Comparison of ENCODE assay signal across 16 mouse cellular contexts in genomic region chr1:151891194-151891593, GRCm38 (mm10).
DNase-seq lines count a peak whose midpoint lies in the region; ATAC-seq and TF ChIP-seq lines count a peak whose summit lies in the region.
"Had no signal": no experiment of that assay in that cellular context is flagged by ENCODE, and none has a peak within 500 bp of the region (broad histone marks: within the 10 kb centered on the region; RNA-seq: fewer than 3 reads in every experiment).

No protein-coding gene starts in this region.

- H3K4me1 ChIP-seq in intestine, embryonic 15.5 days (replicated peaks), result peaks cover 22% of the 10 kb centered on the region; the same call in 1 of the 2 replicates
- peaks cover 23% of the 10 kb centered on the region for H3K4me1 ChIP-seq in stomach, embryonic 14.5 days (ENCODE audit: control insufficient read depth, insufficient read depth, low read length)

- WGBS in intestine, embryonic 15.5 days, result 44% methylated on average over 9 of the region's 9 CpGs
- WGBS in stomach, embryonic 14.5 days, result 47% methylated on average over 9 of the region's 9 CpGs

- no peak overlapping the region for H3K4me3 ChIP-seq in left cerebral cortex, adult 2 months
- H3K4me3 ChIP-seq in intestine, embryonic 15.5 days (replicated peaks), result no peak overlapping the region
- H3K4me3 ChIP-seq in stomach, embryonic 14.5 days (ENCODE audit: low read depth, low read length), result no peak overlapping the region

- H3K27me3 ChIP-seq in intestine, embryonic 15.5 days (replicated peaks), result no peaks in the 10 kb centered on the region
- H3K27me3 ChIP-seq in stomach, embryonic 14.5 days (ENCODE audit: control insufficient read depth, insufficient read depth, low read length), result no peaks in the 10 kb centered on the region

- peak overlapping the region; percentile 17; the same call in 1 of the 2 replicates for H3K4me2 ChIP-seq in intestine, embryonic 15.5 days (replicated peaks)
- H3K4me2 ChIP-seq in stomach, embryonic 14.5 days (replicated peaks; ENCODE audit: low read depth, low read length), result no peak overlapping the region
- H3K4me2 ChIP-seq: heart, embryonic 11.5 days had no signal

- intact Hi-C loops in left cerebral cortex, adult 2 months (cut with DNase I), result loop anchor here (5.0 kb wide), 1 partner anchor 51 kb away; no protein-coding TSS in a partner anchor

- H3K9ac ChIP-seq in intestine, embryonic 15.5 days, result no peak overlapping the region
- no peak overlapping the region for H3K9ac ChIP-seq in stomach, embryonic 14.5 days (replicated peaks; ENCODE audit: low read depth, low read length)

- TF ChIP-seq CTCF in left cerebral cortex, adult 2 months (IDR thresholded peaks at IDR 0.05), result no peak

- peak; percentile 26; the same call in 1 of the 2 replicates for ATAC-seq in frontal cortex, adult (ENCODE audit: low TSS enrichment)
- no peak for ATAC-seq in intestine, embryonic 15.5 days
- ATAC-seq in stomach, embryonic 14.5 days (ENCODE audit: insufficient number of reproducible peaks, insufficient read depth, low FRiP score, low read depth), result no peak
- no peak for ATAC-seq in inflammation-experienced regulatory T-cells, adult 6 months
- ATAC-seq: hindbrain, postnatal 0 days had no signal

- H3K27ac ChIP-seq in left cerebral cortex, adult 2 months, result peak overlapping the region; percentile 51
- peak overlapping the region; percentile 72 for H3K27ac ChIP-seq in intestine, embryonic 15.5 days
- H3K27ac ChIP-seq in stomach, embryonic 14.5 days (ENCODE audit: low read length), result peak overlapping the region; percentile 74

- H3K36me3 ChIP-seq in intestine, embryonic 15.5 days, result no peaks in the 10 kb centered on the region
- no peaks in the 10 kb centered on the region for H3K36me3 ChIP-seq in stomach, embryonic 14.5 days (ENCODE audit: control insufficient read depth, insufficient read depth, low read length)
- H3K36me3 ChIP-seq: G1E had no signal

- no peak for DNase-seq in frontal cortex, postnatal 25 days (ENCODE audit: low spot score in 2 of 2)
- DNase-seq in left cerebral cortex, adult 2 months (ENCODE audit: extremely low spot score in 1 of 2, low spot score in 2 of 2), result no peak
- no peak for DNase-seq in left cerebral cortex, adult 11 months (ENCODE audit: low spot score)
- DNase-seq in adrenal gland, adult 8-10 months, result no peak
- DNase-seq: B cell, adult 2 months; cerebellum, adult 8-10 months; layer of hippocampus, adult 9-11 months; left cerebral cortex, postnatal 4 days; thymus, postnatal 25 days had no signal

- H3K9me3 ChIP-seq in intestine, embryonic 15.5 days, result no peaks in the 10 kb centered on the region
- no peaks in the 10 kb centered on the region for H3K9me3 ChIP-seq in stomach, embryonic 14.5 days (ENCODE audit: control insufficient read depth, low read depth, low read length)
